Mouse (Mus musculus) liver, embryonic 13.5 days (tissue): ENCODE measurements at regions not wholly inside any gene's neighbourhood (a gene's known extent, or its start where the extent isn't known, plus 50 kb on each side); places are given as distances from the start of the nearest gene placed in this dataset.

Source experiments
- ATAC-seq: fragments of 200-750 bp; cut with Nextera tagmentation; 2 replicates; pipeline ENCODE4 v1.8.0; 2017; ENCODE audit warnings: low read depth, mild to moderate bottlenecking, moderate number of reproducible peaks, moderate library complexity
- DNase-seq: peaks from one replicate; pipeline ENCODE4 v3.0.0; 2022
- H3K27ac ChIP-seq: fragments of 300-500 bp; sonication (generic); 2 replicates; pipeline ENCODE4 v1.5.1; 2015; ENCODE audit warnings: moderate library complexity, mild to moderate bottlenecking, inconsistent platforms
- H3K27me3 ChIP-seq: fragments of 300-500 bp; sonication (generic); 2 replicates; pipeline ENCODE4 v1.6.1; 2015; ENCODE audit warnings: mild to moderate bottlenecking, inconsistent platforms
- H3K36me3 ChIP-seq: fragments of 300-500 bp; sonication (generic); 2 replicates; pipeline ENCODE4 v1.6.1; 2015; ENCODE audit warnings: mild to moderate bottlenecking, inconsistent platforms
- H3K4me1 ChIP-seq: fragments of 300-500 bp; sonication (generic); replicated peaks from 2 replicates; pipeline ENCODE4 v1.6.1; 2015; ENCODE audit warnings: inconsistent platforms
- H3K4me2 ChIP-seq: fragments of 300-500 bp; sonication (generic); 2 replicates; pipeline ENCODE4 v1.6.1; 2015; ENCODE audit warnings: inconsistent platforms, mild to moderate bottlenecking, moderate library complexity
- H3K4me3 ChIP-seq: fragments of 300-500 bp; sonication (generic); replicated peaks from 2 replicates; pipeline ENCODE4 v1.5.1; 2015; ENCODE audit warnings: mild to moderate bottlenecking, inconsistent platforms
- H3K9ac ChIP-seq: fragments of 300-500 bp; sonication (generic); 2 replicates; pipeline ENCODE4 v1.6.1; 2015; ENCODE audit warnings: mild to moderate bottlenecking, inconsistent platforms
- H3K9me3 ChIP-seq: fragments of 300-500 bp; sonication (generic); replicated peaks from 2 replicates; pipeline ENCODE4 v1.6.1; 2016; ENCODE audit warnings: inconsistent platforms
- WGBS: fragments of 180-500 bp; shearing (Covaris S2); methylation state at CpG from one replicate; pipeline ENCODE4 v1.1.7; 2015; ENCODE audit not compliant: insufficient replicate concordance; 5-methylcytosine and 5-hydroxymethylcytosine counted together

DNA sequence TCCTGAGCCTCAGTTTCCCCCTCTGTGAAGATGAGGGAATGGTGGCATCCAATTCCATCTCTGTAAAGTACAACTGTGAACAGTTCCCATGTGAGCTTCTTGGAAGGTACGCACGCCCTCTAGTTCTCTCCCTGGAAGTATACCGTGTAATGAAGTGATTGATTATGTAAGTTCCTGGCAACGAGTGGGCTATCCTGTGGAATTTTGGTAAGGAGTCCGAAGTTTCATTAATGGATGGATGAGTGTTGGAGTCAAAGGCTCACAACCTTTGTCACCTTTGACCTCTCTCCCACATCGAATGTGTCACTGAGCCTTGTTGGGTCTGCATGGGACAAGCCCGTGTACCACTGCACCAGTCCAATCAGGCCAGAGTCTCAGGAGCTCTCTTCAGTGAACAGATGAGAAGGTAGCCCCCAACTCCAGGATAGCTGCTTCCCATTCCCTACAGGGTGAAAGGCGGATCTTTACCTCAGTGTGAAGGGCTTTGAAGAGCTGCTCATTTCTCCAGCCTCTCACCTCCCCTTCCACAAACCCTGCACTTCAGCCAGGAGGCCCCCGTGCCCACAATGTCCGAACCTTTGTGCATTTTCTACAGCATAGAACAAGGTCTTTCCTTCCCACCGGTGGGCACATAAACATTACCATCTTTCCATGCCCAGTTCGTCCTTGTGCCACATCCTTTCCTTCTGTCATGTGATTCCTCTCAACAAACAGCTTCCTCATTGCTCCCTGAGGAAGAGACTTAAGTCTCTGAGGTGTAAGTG, 217.8 kb downstream of the Mycn start:
- DNase-seq = no peak
- H3K9me3 ChIP-seq = no peaks in the 10 kb centered on the region
- no peak overlapping the region for H3K9ac ChIP-seq
- no peak overlapping the region for H3K27ac ChIP-seq
- peaks cover 11% of the 10 kb centered on the region; the same call in 1 of the 2 replicates for H3K27me3 ChIP-seq
- peaks cover 7% of the 10 kb centered on the region; the same call in 1 of the 2 replicates for H3K4me1 ChIP-seq
- no peak overlapping the region for H3K4me2 ChIP-seq
- no peaks in the 10 kb centered on the region for H3K36me3 ChIP-seq
- H3K4me3 ChIP-seq = no peak overlapping the region
- no peak for ATAC-seq
- 68% methylated on average over 12 of the region's 12 CpGs for WGBS

DNA sequence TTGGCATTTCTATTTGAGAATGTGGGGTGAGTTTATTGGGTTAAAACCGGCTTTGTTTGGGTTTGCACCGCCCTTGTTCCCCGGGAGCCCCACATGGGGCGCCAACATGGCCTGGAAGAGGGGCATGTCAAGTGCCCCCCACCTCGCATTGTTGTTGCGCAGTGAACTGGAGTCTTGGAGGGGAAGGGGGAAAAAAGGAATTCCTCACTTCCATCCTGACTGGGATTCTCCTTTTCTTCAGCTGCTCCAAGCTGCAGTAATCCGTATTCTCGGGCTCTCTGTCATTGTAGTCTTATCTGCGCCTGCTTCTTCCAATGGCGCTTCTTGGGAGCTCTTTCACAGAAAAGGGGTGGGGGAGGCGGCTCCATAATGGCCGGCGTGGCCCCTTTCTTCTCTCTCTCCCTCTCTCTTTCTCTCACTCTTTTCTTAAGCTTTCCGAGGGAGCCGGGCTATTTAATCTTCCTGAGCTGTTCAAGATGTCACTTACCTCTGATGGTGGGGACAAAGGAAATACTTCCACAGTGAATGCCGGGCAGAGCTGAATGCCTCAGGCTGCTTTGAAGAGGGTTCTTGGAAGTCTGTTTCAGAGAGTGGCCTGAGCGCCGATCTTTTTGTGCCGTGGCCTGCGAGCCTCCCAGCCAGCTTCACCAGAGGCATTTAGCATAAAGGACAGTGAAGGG, 218.6 kb downstream of the Mycn start:
- WGBS = 75% methylated on average over 20 of the region's 20 CpGs
- H3K9me3 ChIP-seq = no peaks in the 10 kb centered on the region
- H3K27ac ChIP-seq = no peak overlapping the region
- peaks cover 11% of the 10 kb centered on the region; the same call in 1 of the 2 replicates for H3K27me3 ChIP-seq
- ATAC-seq (no peak), DNase-seq (no peak)
- H3K4me1 ChIP-seq = peaks cover 7% of the 10 kb centered on the region; the same call in 1 of the 2 replicates
- no peaks in the 10 kb centered on the region for H3K36me3 ChIP-seq
- no peak overlapping the region for H3K9ac ChIP-seq
- no peak overlapping the region for H3K4me2 ChIP-seq
- no peak overlapping the region for H3K4me3 ChIP-seq

DNA sequence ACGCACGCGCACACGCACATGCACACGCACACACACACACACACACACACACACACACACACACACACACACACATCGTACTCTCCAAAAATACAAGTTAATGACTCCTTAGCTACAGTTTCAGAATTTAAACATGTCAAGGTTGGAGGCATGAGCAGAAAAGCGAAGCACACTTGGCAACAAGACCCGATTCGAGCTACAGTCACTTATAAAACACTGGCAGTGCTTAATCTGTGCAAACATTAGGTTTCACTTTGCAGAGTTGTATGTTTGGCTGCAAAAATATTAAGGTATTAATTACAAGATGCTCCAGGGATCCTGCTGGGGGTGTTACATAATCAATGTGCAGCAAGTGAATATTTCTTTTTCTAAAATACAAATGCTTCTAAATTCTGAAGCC, 225.0 kb downstream of the Mycn start:
- no peaks in the 10 kb centered on the region for H3K36me3 ChIP-seq
- DNase-seq = no peak
- no peak overlapping the region for H3K4me3 ChIP-seq
- H3K27ac ChIP-seq = no peak overlapping the region
- H3K9ac ChIP-seq = no peak overlapping the region
- WGBS = 82% methylated on average over 9 of the region's 9 CpGs
- no peaks in the 10 kb centered on the region for H3K9me3 ChIP-seq
- H3K4me2 ChIP-seq = no peak overlapping the region
- ATAC-seq = no peak
- H3K4me1 ChIP-seq = no peaks in the 10 kb centered on the region
- H3K27me3 ChIP-seq = no peaks in the 10 kb centered on the region

DNA sequence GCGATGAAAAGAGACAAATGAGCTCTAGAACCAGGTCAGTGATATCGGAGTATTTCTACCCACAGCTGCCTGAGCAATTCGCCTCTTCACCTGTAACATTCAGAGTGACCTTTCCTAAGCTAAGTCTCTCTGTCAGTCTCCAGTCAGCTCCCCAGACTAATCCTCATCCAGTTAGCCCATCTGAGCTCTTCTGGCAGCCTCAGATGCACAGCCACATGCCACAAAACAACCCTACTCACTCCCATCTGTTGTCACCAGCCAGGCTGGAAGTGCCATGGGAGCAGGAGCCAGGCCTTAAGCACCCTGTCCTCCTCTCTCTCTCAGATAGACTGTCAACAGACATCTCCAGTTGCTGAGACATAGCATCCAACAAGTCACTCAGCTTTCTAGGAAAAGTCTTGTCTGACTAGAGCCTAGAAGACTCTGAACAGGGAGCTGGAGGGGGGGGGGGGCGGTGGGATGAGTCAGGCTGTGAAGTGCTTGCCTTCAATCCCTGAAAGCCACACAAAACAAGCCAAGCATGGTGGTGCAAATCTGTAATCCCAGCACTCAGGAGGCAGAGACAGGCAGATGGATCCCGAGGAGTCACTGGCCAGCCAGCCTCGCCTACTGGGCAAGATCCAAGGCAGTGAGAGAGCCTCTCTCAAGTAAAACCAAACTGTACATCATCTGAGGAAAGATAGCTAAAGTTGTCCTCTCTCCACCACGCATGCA, 225.6 kb downstream of the Mycn start:
- WGBS = 66% methylated on average over 7 of the region's 7 CpGs
- no peaks in the 10 kb centered on the region for H3K9me3 ChIP-seq
- no peak overlapping the region for H3K4me3 ChIP-seq
- H3K9ac ChIP-seq = no peak overlapping the region
- ATAC-seq (no peak), DNase-seq (no peak)
- no peak overlapping the region for H3K4me2 ChIP-seq
- H3K4me1 ChIP-seq = no peaks in the 10 kb centered on the region
- H3K36me3 ChIP-seq = no peaks in the 10 kb centered on the region
- no peaks in the 10 kb centered on the region for H3K27me3 ChIP-seq
- no peak overlapping the region for H3K27ac ChIP-seq

DNA sequence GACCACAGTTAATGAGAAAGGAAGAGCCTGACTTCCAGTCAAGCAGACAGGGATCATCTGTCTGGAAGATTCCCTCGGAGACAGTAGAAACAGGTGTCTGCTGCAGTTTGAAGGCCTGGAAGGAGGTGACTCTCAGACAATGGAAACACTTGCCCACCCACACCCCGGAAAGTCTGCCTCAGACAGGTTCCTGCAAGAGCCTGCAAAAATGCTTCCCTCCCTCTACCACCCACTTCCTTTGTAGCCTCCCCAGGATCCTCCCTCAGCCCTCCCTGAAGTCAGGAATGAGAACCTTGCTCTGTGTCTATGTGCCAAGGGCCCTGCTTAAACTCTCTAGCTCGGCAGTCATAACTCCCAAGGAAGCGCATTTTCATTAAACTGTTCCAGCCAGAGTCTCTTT, 226.2 kb downstream of the Mycn start:
- ATAC-seq (no peak), DNase-seq (no peak)
- H3K9ac ChIP-seq = no peak overlapping the region
- H3K4me3 ChIP-seq = no peak overlapping the region
- H3K27ac ChIP-seq = no peak overlapping the region
- WGBS = 49% methylated on average over 4 of the region's 4 CpGs
- no peaks in the 10 kb centered on the region for H3K9me3 ChIP-seq
- no peaks in the 10 kb centered on the region for H3K4me1 ChIP-seq
- no peaks in the 10 kb centered on the region for H3K36me3 ChIP-seq
- H3K27me3 ChIP-seq = no peaks in the 10 kb centered on the region
- no peak overlapping the region for H3K4me2 ChIP-seq

DNA sequence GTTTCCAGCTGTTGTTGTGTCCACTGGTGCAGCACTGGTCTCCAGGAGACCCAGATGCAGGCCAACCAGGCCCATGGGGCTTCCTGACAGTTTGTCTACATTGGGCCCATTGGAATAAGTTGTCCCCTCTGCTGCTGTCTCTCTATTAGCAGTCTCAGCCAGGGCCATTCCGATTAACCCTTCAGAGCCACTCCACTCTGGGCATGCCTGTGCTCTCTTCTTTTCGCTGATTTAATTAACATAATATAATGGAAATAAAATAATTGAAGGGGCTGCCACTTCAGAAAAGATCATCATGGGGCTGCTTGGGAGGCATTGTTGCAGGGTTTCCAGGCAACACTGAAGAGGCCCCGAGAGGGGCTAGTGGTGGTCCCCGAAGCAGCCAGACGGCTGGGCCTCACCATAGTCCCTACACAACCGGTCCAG, 231.5 kb downstream of the Mycn start:
- H3K27ac ChIP-seq = no peak overlapping the region
- no peak overlapping the region for H3K4me3 ChIP-seq
- H3K9ac ChIP-seq = no peak overlapping the region
- H3K36me3 ChIP-seq = no peaks in the 10 kb centered on the region
- no peak overlapping the region for H3K4me2 ChIP-seq
- DNase-seq (no peak), ATAC-seq (no peak)
- H3K27me3 ChIP-seq = no peaks in the 10 kb centered on the region
- 65% methylated on average over 6 of the region's 6 CpGs for WGBS
- H3K9me3 ChIP-seq = no peaks in the 10 kb centered on the region
- no peaks in the 10 kb centered on the region for H3K4me1 ChIP-seq

DNA sequence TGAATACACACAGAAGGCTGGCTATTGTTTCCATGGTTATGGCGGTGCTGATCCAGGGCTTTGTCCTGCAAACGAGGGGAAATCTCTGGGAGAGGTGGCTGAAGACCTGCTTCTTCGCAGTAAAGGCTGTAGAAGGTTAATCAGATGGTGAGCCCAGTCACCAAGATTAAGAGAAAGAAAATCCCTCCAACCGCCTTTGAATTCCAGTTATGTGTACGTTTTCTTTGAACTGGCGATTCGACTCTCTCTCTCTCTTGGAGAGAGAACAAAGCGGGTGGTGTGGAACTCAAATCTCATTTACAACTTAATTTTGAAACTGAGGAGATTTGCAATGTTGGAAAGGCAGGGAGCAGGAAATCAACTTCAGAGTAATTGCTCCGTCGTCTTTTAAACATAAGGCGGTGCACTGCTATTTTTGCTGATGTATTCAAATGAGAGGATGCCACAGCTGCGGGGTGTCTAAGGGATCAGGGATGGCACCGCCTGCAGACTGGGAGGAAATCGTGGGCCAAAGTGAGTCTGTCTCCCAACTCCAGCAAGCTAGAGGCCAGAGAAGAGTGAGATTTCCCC, 232.7 kb downstream of the Mycn start:
- Histone ChIP-seq H3K9ac (no peak overlapping the region), H3K36me3 (no peaks in the 10 kb centered on the region), H3K27ac (no peak overlapping the region), H3K4me3 (no peak overlapping the region), H3K27me3 (no peaks in the 10 kb centered on the region), H3K9me3 (no peaks in the 10 kb centered on the region), H3K4me1 (no peaks in the 10 kb centered on the region), H3K4me2 (no peak overlapping the region)
- no peak for DNase-seq
- WGBS = 56% methylated on average over 14 of the region's 14 CpGs
- ATAC-seq = no peak

DNA sequence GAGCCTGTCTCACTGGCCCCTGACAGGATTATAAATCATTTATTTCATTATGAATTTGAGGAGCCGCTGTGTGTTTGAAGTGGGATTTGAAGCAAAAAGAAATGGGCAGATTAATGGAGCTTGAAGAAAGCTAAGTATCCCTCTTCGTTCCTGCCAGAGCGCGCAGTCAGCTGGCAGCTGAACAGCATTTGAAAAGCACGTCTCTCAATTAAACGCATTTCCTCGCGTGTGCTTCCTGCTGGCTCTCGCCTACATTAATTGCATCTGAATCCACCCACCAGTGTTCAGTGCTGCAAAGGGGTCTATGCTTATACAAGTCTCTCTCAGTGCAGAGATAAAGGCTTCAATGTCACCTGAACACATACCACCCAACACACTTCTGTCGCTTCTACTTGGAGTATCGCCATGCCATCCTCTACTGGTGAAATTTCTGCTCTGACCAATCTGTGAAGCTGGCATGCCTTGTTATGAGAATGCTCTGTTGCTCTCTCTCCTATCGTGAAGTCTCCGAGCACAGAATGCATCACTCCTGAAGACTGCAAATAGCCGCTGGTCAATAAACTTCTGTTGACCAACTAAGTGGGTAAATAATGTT, 235.3 kb downstream of the Mycn start:
- Histone ChIP-seq H3K27me3 (no peaks in the 10 kb centered on the region), H3K27ac (no peak overlapping the region), H3K4me3 (no peak overlapping the region), H3K36me3 (no peaks in the 10 kb centered on the region), H3K4me1 (no peaks in the 10 kb centered on the region), H3K9ac (no peak overlapping the region), H3K4me2 (no peak overlapping the region), H3K9me3 (no peaks in the 10 kb centered on the region)
- DNase-seq = no peak
- 83% methylated on average over 14 of the region's 14 CpGs for WGBS
- no peak for ATAC-seq

DNA sequence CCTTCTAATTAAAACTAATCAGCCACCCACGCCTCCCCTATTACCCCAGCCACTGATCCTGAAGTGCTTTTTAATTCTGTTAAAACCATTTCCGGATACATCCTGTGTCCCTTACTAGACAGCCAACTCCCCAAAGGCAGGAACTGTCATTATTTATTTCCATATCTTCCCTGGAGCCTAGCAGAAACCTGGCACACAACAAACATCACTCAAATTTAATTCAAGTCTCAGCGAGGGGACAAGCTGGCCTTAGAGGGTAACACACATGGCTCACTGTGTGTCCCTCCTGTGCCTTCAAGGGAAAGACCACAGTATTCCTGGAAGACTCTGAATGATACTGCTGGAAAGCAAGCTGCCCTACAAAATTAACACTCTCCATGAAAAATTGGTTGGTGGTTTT, 240.0 kb downstream of the Mycn start:
- Histone ChIP-seq H3K27me3 (no peaks in the 10 kb centered on the region), H3K27ac (no peak overlapping the region), H3K9me3 (no peaks in the 10 kb centered on the region), H3K4me2 (no peak overlapping the region), H3K36me3 (no peaks in the 10 kb centered on the region), H3K4me3 (no peak overlapping the region), H3K4me1 (no peaks in the 10 kb centered on the region), H3K9ac (no peak overlapping the region)
- ATAC-seq = no peak
- no peak for DNase-seq
- WGBS = 52% methylated on average over 3 of the region's 3 CpGs

DNA sequence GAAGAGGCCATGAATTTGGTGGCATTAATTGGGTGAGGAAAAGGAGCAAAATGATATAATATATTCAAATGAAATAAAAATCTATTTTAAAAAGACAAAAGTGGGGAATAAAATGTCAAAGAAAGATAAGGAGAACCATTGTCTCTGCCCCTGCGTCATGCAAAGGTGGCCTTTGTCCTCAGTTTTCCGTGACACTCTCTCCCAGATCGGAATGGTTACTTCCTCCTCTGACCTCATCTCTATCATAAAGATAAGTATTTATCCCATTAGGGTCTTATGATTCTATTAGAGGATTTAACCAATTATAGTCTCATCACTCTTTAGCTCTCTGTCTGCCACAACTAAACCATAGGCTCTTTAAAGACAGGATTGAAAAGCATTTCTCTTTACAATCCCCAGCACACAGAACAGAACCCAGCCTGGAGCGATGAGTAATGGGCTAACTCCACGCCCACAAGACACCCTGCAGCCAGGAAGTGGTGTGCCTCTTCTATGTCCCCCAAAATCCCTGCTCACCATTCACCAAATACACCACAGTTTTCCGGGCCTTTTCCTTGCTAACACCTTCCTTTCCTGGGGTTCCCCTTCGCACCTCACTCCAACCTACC, 240.6 kb downstream of the Mycn start:
- no peak overlapping the region for H3K4me3 ChIP-seq
- H3K4me2 ChIP-seq = no peak overlapping the region
- no peaks in the 10 kb centered on the region for H3K36me3 ChIP-seq
- ATAC-seq (no peak), DNase-seq (no peak)
- no peaks in the 10 kb centered on the region for H3K4me1 ChIP-seq
- H3K27me3 ChIP-seq = no peaks in the 10 kb centered on the region
- WGBS = 58% methylated on average over 7 of the region's 7 CpGs
- no peak overlapping the region for H3K9ac ChIP-seq
- H3K9me3 ChIP-seq = no peaks in the 10 kb centered on the region
- no peak overlapping the region for H3K27ac ChIP-seq
